Mouse (Mus musculus): ENCODE results near the gene Slc2a13. TPM values are rescaled to one million over a fixed set of nuclear protein-coding genes. Genes with fewer than 3 reads are reported as not detected.

The Slc2a13 gene
- polyA plus RNA-seq, 1 experiment from 2014 or later: 2.7 TPM

DNA sequence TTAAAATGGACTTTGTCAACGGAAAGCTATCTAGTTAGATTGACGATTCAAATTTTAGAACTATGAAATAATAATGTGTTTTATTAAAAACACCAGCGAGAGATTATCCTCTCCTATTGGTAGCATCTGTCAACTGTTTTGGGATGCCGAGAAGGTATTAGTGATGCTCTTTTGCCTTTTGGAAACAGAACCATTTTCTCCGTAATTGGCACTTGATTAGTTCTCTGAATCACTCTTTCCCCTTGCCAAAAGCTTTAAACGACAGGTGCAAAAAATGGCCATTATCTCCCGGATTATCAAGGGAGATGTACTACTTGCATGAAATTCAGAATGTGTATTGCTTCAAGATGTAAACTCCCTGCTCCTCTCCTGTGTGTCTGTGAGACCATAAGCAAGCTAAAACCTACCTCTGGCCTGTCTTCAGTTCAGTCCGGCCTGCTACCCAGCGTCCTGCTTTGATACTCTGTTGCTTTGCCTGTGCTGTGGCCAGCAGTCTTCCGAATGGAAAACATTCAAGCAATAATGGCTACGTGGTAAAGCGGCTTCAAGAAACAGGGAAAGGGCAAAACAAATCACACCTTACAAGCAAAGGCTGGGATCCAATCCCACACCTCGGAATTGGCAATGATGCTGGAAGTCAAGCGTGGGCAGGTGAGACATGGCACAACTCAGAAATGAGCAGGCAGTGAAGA is 93.0 kb downstream of the Slc2a13 start:
- WGBS: 92% methylated on average over 14 of the region's 14 CpGs
- H3K27me3 ChIP-seq (replicated peaks): no peaks in the 10 kb centered on the region
- H3K4me2 ChIP-seq (replicated peaks): no peak overlapping the region
- peaks cover 9% of the 10 kb centered on the region; the same call in 1 of the 2 replicates for H3K9me3 ChIP-seq
- ATAC-seq (ENCODE audit: low FRiP score, low read depth): no peak
- H3K9ac ChIP-seq: no peak overlapping the region
- H3K36me3 ChIP-seq: no peaks in the 10 kb centered on the region
- H3K4me3 ChIP-seq: no peak overlapping the region
- H3K27ac ChIP-seq: no peak overlapping the region
- no peaks in the 10 kb centered on the region for H3K4me1 ChIP-seq

- WGBS: 41% methylated on average over 5 of the region's 5 CpGs
Measured at GRCm38 (mm10) chr15:91477766-91478165, 95.3 kb downstream of the Slc2a13 start.

DNA sequence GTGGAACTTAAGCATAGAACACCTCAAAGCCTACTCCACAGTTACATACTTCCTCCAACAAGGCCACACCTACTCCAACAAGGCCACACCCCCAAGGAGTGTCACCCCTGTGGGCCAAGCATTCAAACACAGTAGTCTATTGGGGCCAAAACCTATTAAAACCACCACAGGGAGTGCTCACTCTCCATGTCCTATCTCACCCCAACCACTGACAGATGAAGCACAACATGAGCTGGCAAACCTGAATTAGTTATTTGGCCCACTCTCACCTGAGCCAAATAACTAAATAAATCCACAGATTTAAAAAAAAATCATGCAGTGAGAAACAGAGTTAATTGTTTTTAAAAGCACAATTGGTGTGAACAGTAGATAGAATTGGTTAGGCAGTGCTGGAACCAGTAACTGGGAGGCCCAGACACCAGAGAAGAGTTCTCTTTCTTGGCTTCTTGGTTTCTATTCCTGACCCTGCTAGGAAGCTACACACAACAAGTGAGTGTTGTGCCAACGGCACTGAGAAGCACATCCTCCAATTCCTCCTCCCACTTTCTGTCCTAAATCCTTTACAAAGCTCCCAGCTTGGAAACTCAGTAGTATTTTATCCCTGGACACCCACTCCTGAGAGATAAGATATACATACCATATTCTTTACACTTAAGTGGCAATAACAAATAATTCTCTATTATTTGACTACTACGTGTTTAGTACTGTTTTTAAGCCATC is 99.2 kb downstream of the Slc2a13 start:
- Histone ChIP-seq H3K4me1 (no peaks in the 10 kb centered on the region), H3K9me3 (peaks cover 6% of the 10 kb centered on the region; the same call in 1 of the 2 replicates), H3K27me3 (replicated peaks) (no peaks in the 10 kb centered on the region), H3K9ac (no peak overlapping the region), H3K4me3 (no peak overlapping the region), H3K4me2 (replicated peaks) (no peak overlapping the region), H3K36me3 (no peaks in the 10 kb centered on the region), H3K27ac (no peak overlapping the region)
- 88% methylated on average over 2 of the region's 2 CpGs for WGBS
- no peak for ATAC-seq (ENCODE audit: low FRiP score, low read depth)

More at GRCm38 (mm10) chr15:91477766-91478165, 95.3 kb downstream of the Slc2a13 start:
- Histone ChIP-seq H3K4me3 (no peak overlapping the region), H3K4me2 (replicated peaks) (no peak overlapping the region), H3K36me3 (no peaks in the 10 kb centered on the region), H3K9ac (no peak overlapping the region), H3K27me3 (replicated peaks) (no peaks in the 10 kb centered on the region), H3K4me1 (no peaks in the 10 kb centered on the region), H3K27ac (no peak overlapping the region), H3K9me3 (peaks cover 10% of the 10 kb centered on the region; the same call in 1 of the 2 replicates)
- ATAC-seq (ENCODE audit: low FRiP score, low read depth): peak; percentile 44; the same call in 1 of the 2 replicates

GRCm38 (mm10) chr15:91465331-91465730 is 107.7 kb downstream of the Slc2a13 start:
- H3K36me3 ChIP-seq: no peaks in the 10 kb centered on the region
- no peaks in the 10 kb centered on the region for H3K9me3 ChIP-seq
- H3K4me2 ChIP-seq (replicated peaks): no peak overlapping the region
- H3K4me3 ChIP-seq: no peak overlapping the region
- H3K4me1 ChIP-seq: no peaks in the 10 kb centered on the region
- H3K9ac ChIP-seq: no peak overlapping the region
- no peak overlapping the region for H3K27ac ChIP-seq
- WGBS: 84% methylated on average over 3 of the region's 3 CpGs
- H3K27me3 ChIP-seq (replicated peaks): no peaks in the 10 kb centered on the region
- no peak for ATAC-seq (ENCODE audit: low FRiP score, low read depth)

DNA sequence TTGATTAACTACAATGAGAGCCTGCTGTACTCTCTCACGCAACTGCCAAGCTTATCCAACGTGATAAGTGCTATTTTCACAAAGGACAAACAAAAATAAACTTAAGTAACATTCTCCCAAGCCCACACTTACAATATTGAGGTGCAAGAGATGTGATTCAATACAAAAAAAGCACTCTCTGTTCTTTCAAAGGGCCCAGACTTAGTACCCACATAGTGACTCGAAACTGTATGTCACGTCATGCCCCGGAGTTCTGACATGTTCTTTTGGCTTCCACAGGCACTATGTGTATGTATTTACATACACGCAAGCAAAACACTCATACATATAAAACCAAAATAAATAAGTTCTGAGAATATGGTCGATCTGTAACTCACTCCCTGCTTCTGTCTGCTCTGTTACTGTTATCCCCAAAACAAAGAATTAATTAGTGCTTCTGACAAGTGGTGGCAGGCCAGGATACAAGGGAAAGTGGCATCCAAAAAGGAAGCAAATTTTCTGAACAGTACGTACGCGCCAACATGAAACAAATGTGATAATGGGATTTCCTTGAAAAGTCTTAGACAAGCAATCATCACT is 109.1 kb downstream of the Slc2a13 start:
- Histone ChIP-seq H3K27me3 (replicated peaks) (no peaks in the 10 kb centered on the region), H3K36me3 (no peaks in the 10 kb centered on the region), H3K9ac (no peak overlapping the region), H3K4me1 (no peaks in the 10 kb centered on the region), H3K9me3 (no peaks in the 10 kb centered on the region), H3K4me3 (no peak overlapping the region), H3K4me2 (replicated peaks) (no peak overlapping the region), H3K27ac (no peak overlapping the region)
- WGBS: 91% methylated on average over 10 of the region's 10 CpGs
- no peak for ATAC-seq (ENCODE audit: low FRiP score, low read depth)

DNA sequence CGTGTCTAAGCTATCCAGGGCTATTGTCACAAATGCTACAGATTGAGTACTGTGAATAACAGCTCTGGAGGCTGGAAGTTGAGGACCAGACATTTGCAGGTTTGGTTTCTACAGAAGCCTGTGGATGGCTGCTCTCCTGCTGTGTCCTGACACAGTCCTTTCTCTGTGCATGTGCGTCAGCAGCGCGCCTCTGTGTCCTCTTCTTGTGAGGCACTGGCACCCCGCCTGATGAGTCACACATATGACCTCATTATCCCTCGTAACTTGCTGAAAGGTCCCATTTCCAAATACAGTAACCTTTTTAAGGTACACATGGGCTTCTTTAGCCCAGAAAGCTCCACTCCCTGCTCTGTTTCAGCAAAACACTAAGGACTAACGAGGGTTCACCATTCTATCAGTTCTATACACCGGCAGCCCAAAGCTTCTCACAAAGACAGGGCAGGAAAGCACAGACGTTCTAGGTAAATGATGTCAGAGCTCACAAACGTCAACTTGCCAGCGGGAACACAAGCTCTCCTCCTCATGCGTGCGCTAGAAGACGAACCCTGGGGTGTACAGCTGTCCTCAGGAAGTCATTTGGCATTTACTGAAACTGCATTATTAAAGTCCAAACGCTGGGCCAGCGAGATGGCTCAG is 109.9 kb downstream of the Slc2a13 start:
- 70% methylated on average over 16 of the region's 16 CpGs for WGBS
- ATAC-seq (ENCODE audit: low FRiP score, low read depth): no peak
- H3K36me3 ChIP-seq: no peaks in the 10 kb centered on the region
- H3K4me1 ChIP-seq: no peaks in the 10 kb centered on the region
- H3K9ac ChIP-seq: no peak overlapping the region
- H3K9me3 ChIP-seq: no peaks in the 10 kb centered on the region
- no peak overlapping the region for H3K4me2 ChIP-seq (replicated peaks)
- H3K27me3 ChIP-seq (replicated peaks): no peaks in the 10 kb centered on the region
- no peak overlapping the region for H3K4me3 ChIP-seq
- no peak overlapping the region for H3K27ac ChIP-seq

- Histone ChIP-seq H3K9me3 (no peaks in the 10 kb centered on the region), H3K4me2 (replicated peaks) (no peak overlapping the region), H3K27ac (no peak overlapping the region), H3K36me3 (no peaks in the 10 kb centered on the region), H3K9ac (no peak overlapping the region), H3K27me3 (replicated peaks) (no peaks in the 10 kb centered on the region), H3K4me1 (no peaks in the 10 kb centered on the region), H3K4me3 (no peak overlapping the region)
- no peak for ATAC-seq (ENCODE audit: low FRiP score, low read depth)
- WGBS: 59% methylated on average over 2 of the region's 2 CpGs
Measured at GRCm38 (mm10) chr15:91461940-91462339, 111.1 kb downstream of the Slc2a13 start.

DNA sequence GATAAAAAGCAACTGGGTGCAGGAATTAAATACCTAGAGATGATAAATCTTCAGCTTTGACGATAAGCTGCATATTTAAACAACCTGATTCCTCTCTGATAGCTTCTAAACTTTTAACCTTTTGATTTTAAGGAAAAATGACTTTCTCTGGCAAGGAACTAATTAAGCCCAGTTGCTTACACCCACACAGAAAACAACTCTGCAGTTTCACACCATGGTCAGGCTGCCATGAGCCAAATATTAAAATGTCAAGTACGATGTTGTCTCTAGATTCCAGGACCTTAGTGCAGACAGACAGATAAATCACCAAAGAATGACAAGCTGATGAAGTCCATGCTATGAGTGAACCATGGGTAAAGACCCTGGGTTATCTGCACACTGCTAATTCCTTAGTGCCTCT is 115.9 kb downstream of the Slc2a13 start:
- ATAC-seq (ENCODE audit: low FRiP score, low read depth): no peak
- H3K4me1 ChIP-seq: no peaks in the 10 kb centered on the region
- no peaks in the 10 kb centered on the region for H3K9me3 ChIP-seq
- no peak overlapping the region for H3K27ac ChIP-seq
- no peak overlapping the region for H3K4me2 ChIP-seq (replicated peaks)
- no peak overlapping the region for H3K4me3 ChIP-seq
- no peaks in the 10 kb centered on the region for H3K36me3 ChIP-seq
- no peaks in the 10 kb centered on the region for H3K27me3 ChIP-seq (replicated peaks)
- WGBS: 81% methylated on average over 2 of the region's 2 CpGs
- H3K9ac ChIP-seq: no peak overlapping the region

- no peak for ATAC-seq (ENCODE audit: low FRiP score, low read depth)
- 93% methylated on average over 6 of the region's 6 CpGs for WGBS
- no peaks in the 10 kb centered on the region for H3K27me3 ChIP-seq (replicated peaks)
- peaks cover 6% of the 10 kb centered on the region for H3K9me3 ChIP-seq
- H3K9ac ChIP-seq: no peak overlapping the region
- H3K4me1 ChIP-seq: no peaks in the 10 kb centered on the region
- no peak overlapping the region for H3K27ac ChIP-seq
- no peak overlapping the region for H3K4me3 ChIP-seq
- H3K36me3 ChIP-seq: no peaks in the 10 kb centered on the region
- no peak overlapping the region for H3K4me2 ChIP-seq (replicated peaks)
Measured at GRCm38 (mm10) chr15:91445399-91445798, 127.7 kb downstream of the Slc2a13 start.

DNA sequence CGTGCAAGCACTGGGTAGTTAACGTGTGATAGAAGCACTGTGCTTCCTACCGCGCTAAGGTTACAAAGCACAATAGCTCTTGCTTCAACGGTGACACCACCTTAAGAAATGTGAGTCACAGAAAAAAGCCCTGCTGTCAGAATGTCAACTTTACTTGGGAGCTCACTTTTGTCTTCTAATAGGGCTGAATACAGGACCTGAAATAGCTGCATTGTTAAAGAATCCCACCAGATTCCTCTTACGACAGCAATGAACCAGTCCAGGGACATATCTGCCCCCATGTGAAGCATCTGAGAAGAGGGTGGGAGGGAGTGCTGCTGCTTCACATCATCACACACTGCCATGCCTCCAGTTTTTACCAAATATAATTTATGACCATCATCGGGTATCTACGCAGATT is 129.6 kb downstream of the Slc2a13 start:
- no peaks in the 10 kb centered on the region for H3K27me3 ChIP-seq (replicated peaks)
- H3K4me2 ChIP-seq (replicated peaks): no peak overlapping the region
- H3K27ac ChIP-seq: no peak overlapping the region
- no peaks in the 10 kb centered on the region for H3K9me3 ChIP-seq
- no peaks in the 10 kb centered on the region for H3K36me3 ChIP-seq
- H3K4me3 ChIP-seq: no peak overlapping the region
- 68% methylated on average over 8 of the region's 8 CpGs for WGBS
- ATAC-seq (ENCODE audit: low FRiP score, low read depth): no peak
- no peak overlapping the region for H3K9ac ChIP-seq
- H3K4me1 ChIP-seq: no peaks in the 10 kb centered on the region

- WGBS: 78% methylated on average over 2 of the region's 2 CpGs
- H3K9ac ChIP-seq: no peak overlapping the region
- no peak for ATAC-seq (ENCODE audit: low FRiP score, low read depth)
- no peak overlapping the region for H3K27ac ChIP-seq
- no peak overlapping the region for H3K4me3 ChIP-seq
- no peaks in the 10 kb centered on the region for H3K27me3 ChIP-seq (replicated peaks)
- no peaks in the 10 kb centered on the region for H3K36me3 ChIP-seq
- H3K4me1 ChIP-seq: no peaks in the 10 kb centered on the region
- no peak overlapping the region for H3K4me2 ChIP-seq (replicated peaks)
- H3K9me3 ChIP-seq: no peaks in the 10 kb centered on the region
Measured at GRCm38 (mm10) chr15:91439883-91440282, 133.2 kb downstream of the Slc2a13 start.

DNA sequence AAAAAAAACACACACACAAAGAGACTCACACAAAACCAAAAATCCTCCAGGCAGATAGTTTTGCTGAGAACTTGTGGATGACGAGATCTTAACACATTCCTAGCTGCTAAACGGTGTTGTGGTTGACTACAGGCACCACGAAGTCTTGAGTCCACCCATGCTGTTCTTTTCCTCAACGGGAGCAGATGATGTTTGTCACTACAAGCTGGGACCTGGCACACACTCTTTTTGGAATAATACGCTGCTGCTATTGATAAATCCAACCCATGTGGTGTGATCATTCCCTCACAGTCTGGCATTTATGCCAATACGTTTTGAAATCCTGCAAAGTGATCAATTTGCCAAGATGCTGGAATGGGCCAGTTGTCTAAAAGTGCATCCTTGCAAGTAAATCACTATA is 147.6 kb downstream of the Slc2a13 start:
- H3K4me1 ChIP-seq: no peaks in the 10 kb centered on the region
- no peak overlapping the region for H3K4me3 ChIP-seq
- no peak for ATAC-seq (ENCODE audit: low FRiP score, low read depth)
- H3K36me3 ChIP-seq: no peaks in the 10 kb centered on the region
- no peaks in the 10 kb centered on the region for H3K9me3 ChIP-seq
- no peak overlapping the region for H3K9ac ChIP-seq
- no peaks in the 10 kb centered on the region for H3K27me3 ChIP-seq (replicated peaks)
- 92% methylated on average over 6 of the region's 6 CpGs for whole genome bisulfite sequencing
- H3K4me2 ChIP-seq (replicated peaks): no peak overlapping the region
- H3K27ac ChIP-seq: no peak overlapping the region
